Mouse (Mus musculus): ENCODE measurements around the gene C2cd5.

DNA sequence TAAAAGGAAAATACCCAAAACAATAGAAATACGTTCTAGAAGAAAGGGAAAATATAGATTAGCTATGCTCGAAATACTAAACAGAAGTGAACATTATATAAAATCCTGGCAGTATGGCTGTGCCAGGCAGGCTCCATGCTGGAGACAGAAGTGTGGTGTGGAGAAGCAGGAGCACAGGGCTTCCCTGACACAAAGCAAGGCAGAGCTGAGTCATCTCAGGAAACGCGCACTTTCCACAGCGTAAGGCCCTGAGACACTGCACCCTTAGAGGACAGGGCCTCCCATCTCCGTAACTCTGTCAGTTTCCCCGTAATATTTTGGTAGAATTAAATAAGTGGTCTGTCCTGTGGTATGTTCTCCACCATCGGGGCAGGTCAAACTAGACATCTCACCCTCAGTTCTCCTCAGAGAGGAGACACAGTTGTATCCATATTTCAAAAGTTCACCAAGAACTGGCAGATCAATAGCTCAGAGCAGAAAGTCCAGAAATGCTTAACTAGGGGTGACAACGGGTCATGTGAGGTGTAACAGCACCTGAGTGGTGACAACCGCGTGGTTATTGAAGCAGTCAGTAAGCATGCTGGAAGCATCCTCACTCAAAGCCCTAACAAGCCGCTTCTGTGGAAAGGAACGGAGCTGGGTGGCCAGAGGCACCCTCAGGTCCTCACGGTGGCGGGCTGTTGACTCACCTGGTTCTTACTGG is 87.3 kb downstream of the C2cd5 start:
- TF ChIP-seq CTCF (IDR thresholded peaks at IDR 0.05; ENCODE audit: low read depth) (no peak), EP300 (IDR thresholded peaks at IDR 0.05; ENCODE audit: low read depth) (no peak)
